Mouse (Mus musculus) intestine, embryonic 14.5 days (tissue): ENCODE results near the gene Rpl23a. TPM values are rescaled to one million over a fixed set of nuclear protein-coding genes. Genes with fewer than 3 reads are reported as not detected.

Experiments
- ATAC-seq: fragments of 200-750 bp; cut with Nextera tagmentation; replicated peaks from 2 replicates; pipeline ENCODE4 v1.8.0; 2017; ENCODE audit warnings: low read depth, moderate number of reproducible peaks, moderate TSS enrichment, moderate library complexity; ENCODE audit not compliant: low FRiP score, low TSS enrichment
- DNase-seq: peaks from one replicate; pipeline ENCODE4 v3.0.0-alpha.2; 2018; ENCODE audit warnings: low spot score
- H3K27ac ChIP-seq: fragments of 300-500 bp; sonication (generic); 2 replicates; pipeline ENCODE4 v1.5.1; 2014; ENCODE audit warnings: low read depth, mild to moderate bottlenecking, control low read depth
- H3K27me3 ChIP-seq: fragments of 300-500 bp; sonication (generic); replicated peaks from 2 replicates; pipeline ENCODE4 v1.6.1; 2014; ENCODE audit warnings: low read length, control low read depth; ENCODE audit not compliant: control insufficient read depth, insufficient read depth
- H3K36me3 ChIP-seq: fragments of 300-500 bp; sonication (generic); 2 replicates; pipeline ENCODE4 v1.6.1; 2014; ENCODE audit warnings: low read length, control low read depth; ENCODE audit not compliant: control insufficient read depth, insufficient read depth
- H3K4me1 ChIP-seq: fragments of 300-500 bp; sonication (generic); replicated peaks from 2 replicates; pipeline ENCODE4 v1.6.1; 2014; ENCODE audit warnings: low read length, control low read depth, mixed read lengths; ENCODE audit not compliant: control insufficient read depth, insufficient read depth
- H3K4me2 ChIP-seq: fragments of 300-500 bp; sonication (generic); 2 replicates; pipeline ENCODE4 v1.6.1; 2014; ENCODE audit warnings: low read length
- H3K4me3 ChIP-seq: fragments of 300-500 bp; sonication (generic); 2 replicates; pipeline ENCODE4 v1.5.1; 2014; ENCODE audit warnings: low read depth, low read length, control low read depth, mixed read lengths
- H3K9ac ChIP-seq: fragments of 300-500 bp; sonication (generic); 2 replicates; pipeline ENCODE4 v1.6.1; 2014; ENCODE audit warnings: mild to moderate bottlenecking, low read length
- H3K9me3 ChIP-seq: fragments of 300-500 bp; sonication (generic); 2 replicates; pipeline ENCODE4 v1.6.1; 2016; ENCODE audit warnings: low read length, control low read depth; ENCODE audit not compliant: control insufficient read depth
- WGBS: fragments of 180-500 bp; shearing (Covaris S2); extraction: QIAGEN DNeasy Blood & Tissue Kit; methylation state at CpG from one replicate; pipeline ENCODE4 v1.1.7; 2014; 5-methylcytosine and 5-hydroxymethylcytosine counted together
- polyA plus RNA-seq: library from polyadenylated mRNA; unstranded; fragments of >200 nt; fragmentation: Nextera tagmentation; extraction: Ambion mirVana; gene quantifications from 2 replicates; pipeline ENCODE4 v1.2.1, GENCODE M21; 2014

Rpl23a gene
- polyA plus RNA-seq, 1 experiment from 2014 or later = 1,870 TPM

- H3K4me1 ChIP-seq = peaks cover 19% of the 10 kb centered on the region
- H3K9ac ChIP-seq = no peak overlapping the region
- no peak overlapping the region for H3K4me2 ChIP-seq
- no peaks in the 10 kb centered on the region for H3K27me3 ChIP-seq
- DNase-seq (no peak), ATAC-seq (no peak)
- no peak overlapping the region for H3K4me3 ChIP-seq
- peaks cover 72% of the 10 kb centered on the region for H3K36me3 ChIP-seq
- no peaks in the 10 kb centered on the region for H3K9me3 ChIP-seq
- 85% methylated on average over 3 of the region's 3 CpGs for WGBS
- H3K27ac ChIP-seq = no peak overlapping the region
Observed at GRCm38 (mm10) chr11:78160675-78161074, 22.7 kb downstream of the Rpl23a start.

GRCm38 (mm10) chr11:78160171-78160570, 23.2 kb downstream of the Rpl23a start:
- H3K4me1 ChIP-seq = peaks cover 18% of the 10 kb centered on the region
- no peak overlapping the region for H3K4me3 ChIP-seq
- H3K9me3 ChIP-seq = no peaks in the 10 kb centered on the region
- 82% methylated on average over 18 of the region's 18 CpGs for WGBS
- no peaks in the 10 kb centered on the region for H3K27me3 ChIP-seq
- ATAC-seq (no peak), DNase-seq (no peak)
- H3K36me3 ChIP-seq = peaks cover 77% of the 10 kb centered on the region
- H3K9ac ChIP-seq = no peak overlapping the region
- no peak overlapping the region for H3K27ac ChIP-seq
- H3K4me2 ChIP-seq = no peak overlapping the region

- no peak for DNase-seq
- Histone ChIP-seq H3K4me3 (no peak overlapping the region), H3K27ac (no peak overlapping the region), H3K4me1 (peaks cover 18% of the 10 kb centered on the region), H3K4me2 (no peak overlapping the region), H3K9me3 (no peaks in the 10 kb centered on the region), H3K27me3 (no peaks in the 10 kb centered on the region), H3K9ac (no peak overlapping the region), H3K36me3 (peaks cover 83% of the 10 kb centered on the region)
- no peak for ATAC-seq
- WGBS = 61% methylated on average over 7 of the region's 7 CpGs
Observed at GRCm38 (mm10) chr11:78159557-78159956, 23.8 kb downstream of the Rpl23a start.

GRCm38 (mm10) chr11:78159096-78159495, 24.3 kb downstream of the Rpl23a start:
- H3K4me1 ChIP-seq = peaks cover 18% of the 10 kb centered on the region
- peak; percentile 32; the same call in 1 of the 2 replicates for ATAC-seq

DNA sequence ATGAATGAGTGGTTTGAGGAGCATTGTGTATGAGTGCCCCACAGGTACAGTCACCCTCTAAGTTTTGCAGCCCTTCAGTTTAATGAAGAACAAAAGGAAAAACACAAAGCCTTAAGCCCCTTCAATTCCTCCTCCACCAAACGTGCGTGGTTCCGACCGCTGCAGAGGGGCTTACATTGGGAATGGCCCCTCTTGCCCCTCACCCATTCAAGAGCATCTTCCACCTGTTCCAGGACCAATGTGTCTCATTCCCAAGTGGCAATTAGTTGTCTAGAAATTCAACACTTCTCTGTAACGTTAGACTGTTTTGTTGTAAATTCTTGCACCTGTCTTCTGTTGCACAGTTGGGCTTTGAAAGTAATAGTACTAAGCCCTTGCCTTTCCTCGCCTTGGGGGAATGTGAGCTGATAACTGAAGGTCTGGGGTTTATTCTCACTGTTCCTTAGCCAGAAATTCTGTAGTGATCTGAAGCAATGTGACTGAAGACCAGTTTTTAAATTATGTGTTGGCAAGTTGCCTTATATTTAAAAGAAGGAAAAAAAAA, 27.2 kb downstream of the Rpl23a start:
- H3K9me3 ChIP-seq = no peaks in the 10 kb centered on the region
- 79% methylated on average over 6 of the region's 6 CpGs for WGBS
- H3K4me2 ChIP-seq = no peak overlapping the region
- no peak overlapping the region for H3K4me3 ChIP-seq
- peaks cover 76% of the 10 kb centered on the region for H3K36me3 ChIP-seq
- H3K27me3 ChIP-seq = no peaks in the 10 kb centered on the region
- DNase-seq = no peak
- no peak overlapping the region for H3K9ac ChIP-seq
- no peak for ATAC-seq
- H3K27ac ChIP-seq = no peak overlapping the region
- peaks cover 11% of the 10 kb centered on the region; the same call in 1 of the 2 replicates for H3K4me1 ChIP-seq

More at GRCm38 (mm10) chr11:78159096-78159495, 24.3 kb downstream of the Rpl23a start:
- H3K27me3 ChIP-seq = no peaks in the 10 kb centered on the region
- H3K9ac ChIP-seq = no peak overlapping the region
- no peak overlapping the region for H3K4me2 ChIP-seq
- DNase-seq = peak; percentile 82
- H3K36me3 ChIP-seq = peaks cover 87% of the 10 kb centered on the region
- no peaks in the 10 kb centered on the region for H3K9me3 ChIP-seq
- no peak overlapping the region for H3K27ac ChIP-seq
- H3K4me3 ChIP-seq = no peak overlapping the region
- 26% methylated on average over 2 of the region's 2 CpGs for WGBS

GRCm38 (mm10) chr11:78155674-78156073, 27.7 kb downstream of the Rpl23a start:
- ATAC-seq (no peak), DNase-seq (no peak)
- Histone ChIP-seq H3K4me2 (no peak overlapping the region), H3K4me3 (no peak overlapping the region), H3K4me1 (peaks cover 11% of the 10 kb centered on the region; the same call in 1 of the 2 replicates), H3K36me3 (peaks cover 76% of the 10 kb centered on the region), H3K9me3 (no peaks in the 10 kb centered on the region), H3K27ac (no peak overlapping the region), H3K9ac (no peak overlapping the region), H3K27me3 (no peaks in the 10 kb centered on the region)
- WGBS = 83% methylated on average over 5 of the region's 5 CpGs

DNA sequence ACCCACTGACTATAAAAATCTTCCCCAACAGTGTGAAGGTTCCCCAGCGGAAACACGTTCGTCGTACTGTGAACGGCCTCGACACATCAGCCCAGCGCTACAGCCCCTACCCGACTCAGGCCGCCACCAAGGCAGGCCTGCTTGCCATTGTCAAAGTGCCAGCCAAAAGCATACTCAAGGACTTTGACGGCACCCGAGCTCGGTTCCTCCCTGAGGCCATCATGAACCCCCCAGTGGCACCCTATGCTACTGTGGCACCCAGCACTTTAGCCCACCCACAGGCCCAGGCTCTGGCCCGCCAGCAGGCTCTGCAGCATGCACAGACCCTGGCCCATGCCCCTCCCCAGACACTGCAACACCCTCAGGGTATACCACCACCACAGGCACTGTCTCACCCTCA, 29.6 kb downstream of the Rpl23a start:
- H3K4me1 ChIP-seq = peaks cover 11% of the 10 kb centered on the region; the same call in 1 of the 2 replicates
- no peak overlapping the region for H3K4me3 ChIP-seq
- H3K36me3 ChIP-seq = peaks cover 76% of the 10 kb centered on the region
- H3K4me2 ChIP-seq = no peak overlapping the region
- DNase-seq (no peak), ATAC-seq (no peak; the same call in 1 of the 2 replicates)
- no peaks in the 10 kb centered on the region for H3K27me3 ChIP-seq
- no peaks in the 10 kb centered on the region for H3K9me3 ChIP-seq
- WGBS = 85% methylated on average over 13 of the region's 13 CpGs
- no peak overlapping the region for H3K27ac ChIP-seq
- H3K9ac ChIP-seq = no peak overlapping the region

DNA sequence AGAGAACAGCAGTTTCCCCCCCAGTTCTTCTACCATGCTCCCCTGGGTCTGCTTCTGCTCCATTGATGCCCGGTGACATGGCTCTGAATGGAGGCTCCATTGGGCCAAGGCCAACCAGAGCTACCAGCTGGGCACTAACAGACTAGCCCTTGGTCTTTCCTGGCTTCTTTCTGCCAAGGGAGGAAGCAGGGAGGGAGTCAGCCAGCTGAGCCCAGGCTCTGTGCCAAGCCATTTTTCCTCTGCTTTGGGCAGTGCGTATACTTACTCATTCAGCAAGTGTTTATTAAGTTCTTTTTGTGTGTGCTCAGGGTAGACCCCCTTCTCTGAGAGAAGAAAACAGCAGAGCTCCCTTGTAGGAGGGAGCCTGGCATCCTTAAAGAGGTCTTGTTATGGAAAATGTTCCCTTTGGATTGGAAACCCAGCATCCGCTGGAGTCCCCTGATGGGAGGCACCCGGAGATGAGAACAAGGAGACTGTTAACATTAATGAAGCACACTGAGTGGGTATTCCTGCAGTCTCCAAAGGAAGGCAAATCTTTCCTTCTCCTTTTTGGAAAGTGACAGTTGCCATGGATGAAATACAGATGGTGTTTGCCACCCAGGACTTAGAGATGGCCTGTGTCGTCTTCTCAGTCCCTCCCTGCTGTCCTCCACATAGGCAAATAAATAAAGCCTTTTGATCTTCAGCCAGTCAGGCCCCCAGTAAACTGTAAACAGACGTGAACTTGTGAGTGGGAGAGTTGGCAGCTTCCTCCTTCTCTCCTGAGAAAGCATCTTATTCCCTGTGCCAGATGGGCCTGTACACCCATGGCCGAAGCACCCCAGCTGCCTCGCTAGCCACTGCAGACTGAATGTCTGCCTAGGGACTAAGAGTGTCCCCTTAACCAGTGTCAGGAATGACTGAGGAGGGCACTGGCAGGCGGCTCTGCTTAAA, 30.8 kb downstream of the Rpl23a start:
- Histone ChIP-seq H3K9me3 (no peaks in the 10 kb centered on the region), H3K27ac (peak overlapping the region; percentile 7; the same call in 1 of the 2 replicates), H3K4me3 (no peak overlapping the region), H3K4me1 (peaks cover 11% of the 10 kb centered on the region; the same call in 1 of the 2 replicates), H3K4me2 (no peak overlapping the region), H3K36me3 (peaks cover 75% of the 10 kb centered on the region), H3K27me3 (no peaks in the 10 kb centered on the region), H3K9ac (no peak overlapping the region)
- ATAC-seq (no peak), DNase-seq (no peak)
- 59% methylated on average over 9 of the region's 9 CpGs for WGBS
